Mouse (Mus musculus): ENCODE measurements around the gene Nectin4. TPM values are rescaled to one million over a fixed set of nuclear protein-coding genes. Genes with fewer than 3 reads are reported as not detected.

Nectin4 gene
- polyA plus RNA-seq (2017; shearing (Covaris generic)): 1 to 10 TPM in 1 of 2 experiments, under 1 TPM in 1; 0.29 to 1.4 TPM

DNA sequence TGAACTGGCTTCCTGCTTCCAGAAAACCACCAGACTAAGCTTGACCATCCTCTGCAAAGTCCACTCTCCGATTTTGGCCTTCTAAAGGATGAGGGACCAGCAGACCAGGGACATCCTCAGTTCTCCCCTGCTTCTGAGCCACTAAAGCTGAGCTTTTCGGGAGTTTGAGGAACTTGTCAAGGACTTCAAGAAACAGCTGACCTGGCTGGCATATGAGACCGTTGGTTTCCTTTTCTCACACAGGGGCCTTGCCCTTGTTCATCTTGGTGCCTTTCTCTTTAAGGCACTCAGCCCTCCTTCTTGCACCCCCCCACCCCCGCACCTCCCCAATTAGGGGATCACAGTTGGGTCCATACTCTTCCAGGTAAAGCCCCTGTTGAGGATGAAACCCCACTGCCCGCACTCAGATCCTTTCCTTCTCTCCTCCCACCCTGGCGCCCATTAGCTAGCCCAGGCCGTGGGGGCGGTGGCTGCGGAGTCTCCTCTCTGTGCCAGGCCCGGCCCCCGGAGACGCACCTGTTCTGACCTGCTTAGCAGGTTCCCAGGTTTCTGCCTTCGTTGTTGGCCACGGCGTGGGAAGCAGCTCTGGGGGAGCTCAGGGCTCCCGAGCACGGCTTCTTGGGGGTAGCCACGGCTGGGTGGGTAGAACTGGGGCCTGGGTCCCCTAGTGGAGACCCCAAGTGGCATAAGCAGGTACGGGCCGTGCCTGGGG, at the start of gene Nectin4:
Gene Nectin4 (plus strand): TSS at position 255 of the 712 bp plus-strand sequence.

DNA sequence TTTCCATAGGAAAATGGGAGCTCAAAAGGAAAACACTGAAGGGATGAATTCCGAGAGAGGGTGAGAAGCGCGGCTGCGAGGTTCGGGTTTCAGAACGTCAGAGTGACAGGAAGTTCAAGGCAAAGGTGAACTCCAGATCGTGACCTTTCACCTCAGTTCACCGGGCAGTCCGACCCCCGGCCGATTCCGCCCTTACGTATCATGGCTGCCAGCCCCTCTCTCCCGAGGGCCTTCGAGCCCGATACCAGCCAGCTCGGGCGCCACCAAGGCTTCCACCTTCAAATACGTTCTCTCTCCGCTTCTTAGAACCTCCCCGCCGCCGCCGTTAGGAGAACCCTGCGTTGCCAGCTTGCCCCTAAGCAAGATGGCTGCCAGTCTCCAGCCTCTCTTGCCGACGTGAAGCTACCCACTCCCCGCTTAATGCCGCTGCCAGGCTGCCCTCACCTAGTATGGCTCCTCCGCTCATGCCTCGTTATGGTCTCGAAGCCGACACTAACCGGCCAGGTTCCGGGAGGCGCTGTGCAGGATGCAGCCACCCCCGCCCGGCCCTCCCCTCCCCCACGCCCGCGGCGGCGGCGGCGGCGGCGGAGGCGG, 41.0 kb upstream of the Nectin4 start, which contains the start of gene Dedd:
Gene Dedd (plus strand): TSS at position 307 of the 594 bp plus-strand sequence.

DNA sequence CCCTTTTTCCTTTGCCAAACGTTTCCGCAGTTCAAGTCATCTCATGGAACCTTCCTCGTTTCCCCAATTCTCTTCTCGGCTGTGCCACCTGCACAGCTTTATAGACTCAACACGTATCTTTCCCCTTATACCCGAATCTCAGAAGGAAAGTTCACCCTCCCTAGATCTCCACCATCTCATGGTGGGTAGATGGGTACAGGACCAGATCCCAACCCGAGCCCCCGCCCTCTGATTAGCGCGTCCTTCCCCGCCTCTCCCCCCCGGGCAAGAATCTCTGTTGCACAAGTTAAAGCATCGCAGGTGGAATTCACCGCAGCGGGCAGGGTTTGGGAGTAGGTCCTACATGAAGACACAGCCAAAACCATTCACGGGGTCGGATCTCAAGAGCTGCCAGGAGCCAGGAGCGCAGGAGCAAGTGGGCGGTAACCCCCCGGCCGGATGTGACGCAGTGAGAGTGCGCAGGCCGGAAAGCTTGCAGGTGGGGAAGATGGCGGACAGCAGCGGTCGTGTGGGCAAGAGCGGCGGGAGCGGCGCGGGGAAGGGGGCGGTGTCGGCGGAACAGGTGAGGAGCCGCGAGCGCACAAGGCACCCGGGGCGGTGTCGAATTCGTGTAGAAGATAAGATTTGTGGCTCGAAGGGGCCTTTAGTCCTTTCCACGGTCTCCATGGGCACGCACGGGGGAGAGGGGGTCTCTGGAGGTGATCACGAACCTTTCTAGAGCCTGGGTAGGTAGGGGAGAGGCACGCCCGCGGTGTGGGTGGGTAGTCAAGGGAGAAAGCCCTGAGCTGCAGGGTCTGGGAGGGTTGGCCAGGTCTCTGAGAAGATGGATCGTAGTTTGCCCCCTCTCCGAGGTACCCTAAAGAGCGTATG, 24.4 kb upstream of the Nectin4 start, which contains the start of the genes Nit1 and Pfdn2:
Gene Nit1 (minus strand): TSS at position 422 of the 870 bp plus-strand sequence.
Gene Pfdn2 (plus strand): TSS at position 446 of the 870 bp plus-strand sequence.

DNA sequence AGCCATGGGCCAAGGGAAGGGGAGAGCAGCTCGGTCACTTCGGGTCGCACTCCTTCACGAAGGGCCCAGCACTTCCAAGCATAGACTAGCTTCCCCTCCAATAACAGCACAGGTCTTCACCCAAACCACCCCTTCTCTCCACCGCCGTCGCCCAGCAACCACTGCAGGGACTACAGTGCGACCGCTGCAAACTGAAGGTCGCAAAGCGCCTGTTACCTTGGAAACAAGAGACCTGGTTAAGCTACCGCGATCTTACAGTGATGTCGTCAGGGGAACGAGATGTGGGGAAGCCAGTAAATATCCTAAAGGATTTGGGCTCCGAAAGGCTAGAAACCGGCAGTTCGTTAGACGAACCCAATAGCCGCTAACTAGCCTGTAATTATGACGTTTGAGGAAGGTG, 9.2 kb upstream of the Nectin4 start, which contains the start of gene Klhdc9:
Gene Klhdc9 (minus strand): TSS at position 143 of the 400 bp plus-strand sequence.

DNA sequence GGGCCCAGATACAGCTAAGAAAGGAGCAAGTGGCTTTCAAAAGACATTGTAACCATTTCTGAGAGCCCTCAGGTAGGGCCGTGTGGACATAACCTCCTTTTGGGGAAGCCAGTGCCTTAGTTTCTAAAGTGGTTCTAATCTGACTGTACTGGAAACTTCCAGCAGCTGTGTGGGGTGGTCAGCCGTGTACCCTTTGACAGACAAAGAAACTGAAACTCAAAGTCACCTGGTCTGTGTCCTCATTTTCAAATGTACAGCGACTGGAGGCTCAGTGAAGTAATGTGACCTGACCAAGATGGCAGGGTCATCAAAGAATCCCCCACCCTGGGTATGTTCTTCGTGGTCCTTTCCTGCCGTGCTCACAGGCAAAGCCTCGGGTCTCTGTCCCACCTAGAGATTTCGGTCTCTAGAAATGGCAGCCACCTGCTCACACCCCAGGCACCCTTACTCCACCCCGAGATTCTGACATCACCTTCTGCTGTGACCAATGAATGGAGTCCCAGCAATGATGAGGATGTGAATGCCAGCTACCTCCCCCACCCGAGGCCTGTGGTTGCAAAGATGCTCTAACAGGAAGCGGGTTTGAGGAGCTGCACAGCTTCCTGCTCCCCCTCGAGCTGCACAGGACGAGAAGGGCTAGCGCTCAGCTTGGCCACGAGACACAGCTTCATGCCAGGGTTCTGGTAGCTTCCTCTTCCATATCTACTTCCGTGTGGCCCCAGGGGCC, 18.6 kb downstream of the Nectin4 start, which contains the start of gene Arhgap30:
Gene Arhgap30 (plus strand): TSS at position 579 of the 727 bp plus-strand sequence.

DNA sequence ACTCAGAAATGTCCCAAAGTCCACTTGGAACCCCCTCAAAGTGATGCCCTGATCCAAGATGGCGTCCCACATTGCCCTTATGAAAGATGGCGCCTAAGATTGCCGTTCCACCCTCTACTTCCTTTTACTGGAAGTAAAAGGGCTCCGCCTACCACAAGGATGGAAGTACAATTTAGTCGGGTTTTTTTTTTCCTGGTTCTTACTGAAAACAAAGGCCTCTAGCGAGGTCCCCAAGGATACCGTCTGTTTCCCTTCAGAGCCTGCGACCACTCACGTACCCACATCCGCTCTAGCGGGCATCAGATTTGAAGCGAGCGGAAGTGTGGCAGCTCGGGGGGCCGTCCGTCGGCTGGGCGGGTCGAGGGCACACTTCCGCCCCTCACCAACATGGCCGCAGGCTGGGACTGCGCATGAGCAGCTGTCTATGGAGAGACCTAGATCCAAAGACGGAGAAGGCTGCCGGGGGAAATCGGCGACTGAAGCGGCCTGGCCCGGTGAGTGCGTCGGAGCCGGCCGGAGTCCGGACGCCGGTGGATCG, 41.1 kb downstream of the Nectin4 start, which contains the start of gene Usf1:
Gene Usf1 (plus strand): TSS at position 367 of the 538 bp plus-strand sequence.

DNA sequence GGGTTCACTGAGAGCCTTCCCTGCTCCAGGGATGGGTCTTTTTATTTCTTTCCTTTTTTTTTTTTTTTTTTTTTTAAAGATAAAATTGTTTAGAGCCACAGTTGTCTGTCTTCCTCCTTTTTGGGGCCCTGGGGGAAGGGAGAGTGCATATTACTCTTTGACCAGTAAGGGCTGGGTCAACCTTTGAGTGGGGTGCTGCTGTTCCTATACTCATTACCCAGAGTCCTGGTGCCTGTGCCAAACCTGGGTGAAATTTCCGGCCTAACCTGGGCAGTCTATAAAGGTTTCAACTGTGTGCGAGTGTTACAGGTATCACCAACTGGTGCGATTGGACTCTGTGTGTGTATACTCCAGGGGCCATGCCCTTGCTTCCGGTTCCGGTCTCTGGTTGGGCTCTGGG, 48.8 kb downstream of the Nectin4 start, which contains the start of gene Tstd1:
Gene Tstd1 (plus strand): TSS at position 213 of the 400 bp plus-strand sequence.

DNA sequence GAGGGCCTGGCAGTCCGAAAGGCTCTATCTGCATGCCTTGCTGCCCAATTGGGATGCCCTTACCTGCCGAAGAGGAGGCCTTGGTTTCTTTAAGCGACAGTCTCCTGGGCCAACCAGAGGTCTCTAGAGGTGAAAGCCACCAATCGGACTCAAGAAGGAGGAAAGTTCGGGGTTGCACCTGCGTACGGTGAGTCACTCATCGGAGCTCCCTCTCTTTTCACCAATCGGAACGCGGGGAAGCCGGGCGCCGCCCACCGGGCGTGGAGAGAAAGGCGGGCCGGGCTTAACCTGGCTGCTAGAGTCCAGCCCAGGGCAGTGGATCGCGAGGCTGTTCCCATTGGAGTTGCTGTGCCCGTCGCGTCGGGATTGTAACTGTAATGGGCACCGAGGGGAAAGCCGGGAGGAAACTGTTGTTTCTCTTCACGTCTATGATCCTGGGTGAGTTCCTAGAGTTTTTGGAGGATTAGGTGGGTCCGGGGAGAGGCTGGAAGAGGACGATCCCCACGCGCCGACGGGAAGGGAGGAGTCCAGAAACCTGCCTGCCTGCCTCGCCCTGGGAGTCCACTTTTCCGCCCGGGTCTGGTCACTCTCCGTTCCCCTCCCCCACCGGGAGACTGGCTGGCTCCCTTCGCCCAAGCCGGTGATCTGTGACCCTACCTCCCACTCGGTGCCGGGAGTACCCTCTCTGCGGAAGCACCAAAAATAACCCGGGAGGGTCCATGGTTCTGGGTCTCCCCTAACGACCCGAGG, 67.5 kb downstream of the Nectin4 start, which contains the start of gene F11r:
Gene F11r (plus strand): TSS at position 272 of the 750 bp plus-strand sequence.

Other genes with a start within 250 kb of the Nectin4 start
- 100 to 1,000 TPM; 156 to 158 TPM for gene Sdhc, start 219.5 kb upstream of the Nectin4 start, polyA plus RNA-seq (2017; shearing (Covaris generic))
- under 1 TPM in 1 of 2 experiments, not detected in 1; 0.36 TPM for gene Mpz, start 219.4 kb upstream of the Nectin4 start, polyA plus RNA-seq (2017; shearing (Covaris generic))
- under 1 TPM in 1 of 2 experiments, not detected in 1; 0.17 TPM for gene Pcp4l1, start 173.8 kb upstream of the Nectin4 start, polyA plus RNA-seq (2017; shearing (Covaris generic))
- gene Nr1i3, start 156.1 kb upstream of the Nectin4 start, polyA plus RNA-seq (2017; shearing (Covaris generic)): 1 to 10 TPM in 1 of 2 experiments, under 1 TPM in 1; 0.27 to 1.2 TPM
- 10 to 100 TPM; 29.9 to 43.7 TPM for gene Tomm40l, start 147.6 kb upstream of the Nectin4 start, polyA plus RNA-seq (2017; shearing (Covaris generic))
- gene Apoa2, start 145.0 kb upstream of the Nectin4 start, polyA plus RNA-seq (2017; shearing (Covaris generic)): not detected
- gene Fcer1g, start 135.7 kb upstream of the Nectin4 start, polyA plus RNA-seq (2017; shearing (Covaris generic)): 10 to 100 TPM in 1 of 2 experiments, 1 to 10 TPM in 1; 3.4 to 15.4 TPM
- 1 to 10 TPM in 1 of 2 experiments, not detected in 1; 1.3 TPM for gene Adamts4, start 119.7 kb upstream of the Nectin4 start, polyA plus RNA-seq (2017; shearing (Covaris generic))
- gene Ndufs2, start 118.7 kb upstream of the Nectin4 start, polyA plus RNA-seq (2017; shearing (Covaris generic)): 100 to 1,000 TPM; 174 to 195 TPM
- 10 to 100 TPM; 39.8 to 41.4 TPM for gene B4galt3, start 99.8 kb upstream of the Nectin4 start, polyA plus RNA-seq (2017; shearing (Covaris generic))
- gene Ppox, start 88.9 kb upstream of the Nectin4 start, polyA plus RNA-seq (2017; shearing (Covaris generic)): 10 to 100 TPM; 63.5 to 98.8 TPM
- gene Usp21, start 82.1 kb upstream of the Nectin4 start, polyA plus RNA-seq (2017; shearing (Covaris generic)): 10 to 100 TPM; 58.7 to 64.2 TPM
- gene Ufc1, start 75.1 kb upstream of the Nectin4 start, polyA plus RNA-seq (2017; shearing (Covaris generic)): 10 to 100 TPM; 64.4 to 71.1 TPM
- gene Dedd, start 41.0 kb upstream of the Nectin4 start, polyA plus RNA-seq (2017; shearing (Covaris generic)): 10 to 100 TPM; 42.6 to 52.0 TPM
- 10 to 100 TPM; 42.0 to 43.2 TPM for gene Nit1, start 24.5 kb upstream of the Nectin4 start, polyA plus RNA-seq (2017; shearing (Covaris generic))
- 100 to 1,000 TPM in 1 of 2 experiments, 10 to 100 TPM in 1; 80.8 to 111 TPM for gene Pfdn2, start 24.4 kb upstream of the Nectin4 start, polyA plus RNA-seq (2017; shearing (Covaris generic))
- gene Klhdc9, start 9.3 kb upstream of the Nectin4 start, polyA plus RNA-seq (2017; shearing (Covaris generic)): not detected
- gene Arhgap30, start 18.9 kb downstream of the Nectin4 start, polyA plus RNA-seq (2017; shearing (Covaris generic)): 100 to 1,000 TPM; 170 to 197 TPM
- 10 to 100 TPM; 72.9 to 77.0 TPM for gene Usf1, start 41.2 kb downstream of the Nectin4 start, polyA plus RNA-seq (2017; shearing (Covaris generic))
- gene Tstd1, start 48.8 kb downstream of the Nectin4 start, polyA plus RNA-seq (2017; shearing (Covaris generic)): 1 to 10 TPM; 2.6 to 3.1 TPM
- gene F11r, start 67.4 kb downstream of the Nectin4 start, polyA plus RNA-seq (2017; shearing (Covaris generic)): 1 to 10 TPM in 1 of 2 experiments, not detected in 1; 1.8 TPM
- 10 to 100 TPM; 13.0 to 16.1 TPM for gene Alyref2, start 133.4 kb downstream of the Nectin4 start, polyA plus RNA-seq (2017; shearing (Covaris generic))
- gene Itln1, start 165.2 kb downstream of the Nectin4 start, polyA plus RNA-seq (2017; shearing (Covaris generic)): under 1 TPM in 1 of 2 experiments, not detected in 1; 0.24 TPM
- 1 to 10 TPM in 1 of 2 experiments, under 1 TPM in 1; 0.57 to 2.0 TPM for gene Cd244a, start 189.1 kb downstream of the Nectin4 start, polyA plus RNA-seq (2017; shearing (Covaris generic))
- 100 to 1,000 TPM; 155 to 156 TPM for gene Ly9, start 237.3 kb downstream of the Nectin4 start, polyA plus RNA-seq (2017; shearing (Covaris generic))

All from inflammation-experienced regulatory T-cells (primary cell).